Mouse (Mus musculus) MEL (cell line): ENCODE measurements around the gene 1700122O11Rik. TPM values are rescaled to one million over a fixed set of nuclear protein-coding genes. Genes with fewer than 3 reads are reported as not detected.

Source experiments
- DNase-seq: peaks from one replicate; pipeline ENCODE4 v3.0.0; 2011; ENCODE audit warnings: low read depth, low spot score
- H3K27ac ChIP-seq: 2 replicates; pipeline ENCODE4 v1.5.1; 2012; ENCODE audit warnings: low read depth, mild to moderate bottlenecking, control low read depth, low read length, moderate library complexity; ENCODE audit not compliant: control insufficient read depth
- H3K27me3 ChIP-seq, 2 experiments: fragments of 150-350 bp in 1 of 2; sonication (generic) in 1 of 2; 2 replicates each; pipeline ENCODE4 v1.6.1; 2012; ENCODE audit warnings: low read length in 2 of 2, mild to moderate bottlenecking in 2 of 2, improper control_type of control experiment in 1 of 2, moderate library complexity in 1 of 2; ENCODE audit not compliant: insufficient read depth in 2 of 2, control insufficient read depth in 1 of 2
- H3K36me3 ChIP-seq, 2 experiments: 2 replicates each; pipeline ENCODE4 v1.6.1; 2012 to 2014; ENCODE audit warnings: low read length in 2 of 2, improper control_type of control experiment in 1 of 2, inconsistent platforms in 1 of 2, mild to moderate bottlenecking in 1 of 2; ENCODE audit not compliant: insufficient read depth in 2 of 2, control insufficient read depth in 1 of 2
- H3K4me1 ChIP-seq, 2 experiments: fragments of 150-350 bp in 1 of 2; sonication (generic) in 1 of 2; 2 replicates each; pipeline ENCODE4 v1.6.1; 2012; ENCODE audit warnings: low read length in 2 of 2, improper control_type of control experiment in 1 of 2, mild to moderate bottlenecking in 1 of 2; ENCODE audit not compliant: insufficient read depth in 2 of 2, control insufficient read depth in 1 of 2
- H3K4me3 ChIP-seq, 2 experiments: fragments of 150-350 bp in 1 of 2; sonication (generic) in 1 of 2; 2 replicates each; pipeline ENCODE4 v1.5.1; 2012; ENCODE audit warnings: low read depth in 2 of 2, low read length in 2 of 2, mild to moderate bottlenecking in 2 of 2, moderate library complexity in 2 of 2, control low read depth in 1 of 2, improper control_type of control experiment in 1 of 2; ENCODE audit not compliant: control insufficient read depth in 1 of 2, insufficient read depth in 1 of 2
- H3K79me2 ChIP-seq: 2 replicates; pipeline ENCODE4 v1.6.1; 2012; ENCODE audit warnings: mild to moderate bottlenecking, low read length, moderate library complexity; ENCODE audit not compliant: control insufficient read depth, poor library complexity, insufficient read depth
- H3K9ac ChIP-seq: 2 replicates; pipeline ENCODE4 v1.6.1; 2012; ENCODE audit warnings: low read depth, mild to moderate bottlenecking, control low read depth, low read length, moderate library complexity; ENCODE audit not compliant: control insufficient read depth, poor library complexity, severe bottlenecking
- H3K9me3 ChIP-seq: fragments of 150-350 bp; sonication (generic); replicated peaks from 2 replicates; pipeline ENCODE4 v1.6.1; 2012; ENCODE audit warnings: mild to moderate bottlenecking, low read length, improper control_type of control experiment, moderate library complexity; ENCODE audit not compliant: insufficient read depth
- CHD1 ChIP-seq: IDR thresholded peaks from 2 replicates; pipeline ENCODE4 v1.6.1; 2012; ENCODE audit warnings: low read depth, mild to moderate bottlenecking, inconsistent platforms, low read length, improper control_type of control experiment
- CHD2 ChIP-seq: IDR thresholded peaks from 2 replicates; pipeline ENCODE4 v1.6.1; 2011; ENCODE audit warnings: low read length, improper control_type of control experiment
- ELF1 ChIP-seq: IDR thresholded peaks from 2 replicates; pipeline ENCODE4 v1.6.1; 2014; ENCODE audit warnings: low read depth, mild to moderate bottlenecking, inconsistent platforms, low read length, improper control_type of control experiment, moderate library complexity
- ETS1 ChIP-seq: IDR thresholded peaks from 2 replicates; pipeline ENCODE4 v1.6.1; 2012; ENCODE audit warnings: low read depth, mild to moderate bottlenecking, inconsistent platforms, low read length, improper control_type of control experiment, moderate library complexity
- GABPA ChIP-seq: IDR thresholded peaks from 2 replicates; pipeline ENCODE4 v1.6.1; 2012; ENCODE audit warnings: low read depth, mild to moderate bottlenecking, inconsistent platforms, low read length, improper control_type of control experiment, moderate library complexity
- JUND ChIP-seq: IDR thresholded peaks from 2 replicates; pipeline ENCODE4 v1.6.1; 2011; ENCODE audit warnings: low read depth, mild to moderate bottlenecking, improper control_type of control experiment, low read length
- KAT2A ChIP-seq: conservative IDR thresholded peaks from 2 replicates; pipeline ENCODE4 v1.6.1; 2012; ENCODE audit warnings: low read depth, low read length, improper control_type of control experiment, inconsistent platforms
- MAFK ChIP-seq: IDR thresholded peaks from 2 replicates; pipeline ENCODE4 v1.6.1; 2011; ENCODE audit warnings: low read depth, mild to moderate bottlenecking, low read length, improper control_type of control experiment, borderline replicate concordance
- MAX ChIP-seq: IDR thresholded peaks from 2 replicates; pipeline ENCODE4 v1.6.1; 2011; ENCODE audit warnings: low read length, improper control_type of control experiment
- MYC ChIP-seq: IDR thresholded peaks from 2 replicates; pipeline ENCODE4 v1.6.1; 2011; ENCODE audit warnings: low read depth, mild to moderate bottlenecking, low read length, improper control_type of control experiment, moderate library complexity
- NELFE ChIP-seq: IDR thresholded peaks from 2 replicates; pipeline ENCODE4 v1.6.1; 2011; ENCODE audit warnings: low read depth, low read length, improper control_type of control experiment
- NRF1 ChIP-seq: IDR thresholded peaks from 2 replicates; pipeline ENCODE4 v1.6.1; 2014; ENCODE audit warnings: low read depth, mild to moderate bottlenecking, inconsistent platforms, low read length, improper control_type of control experiment, moderate library complexity; ENCODE audit not compliant: poor library complexity, insufficient read depth, severe bottlenecking
- POLR2A ChIP-seq, 2 experiments: IDR thresholded peaks; 2 replicates each; pipeline ENCODE4 v1.6.1; 2011 to 2012; ENCODE audit warnings: low read length in 2 of 2, mild to moderate bottlenecking in 2 of 2, control low read depth in 1 of 2, improper control_type of control experiment in 1 of 2, low read depth in 1 of 2, moderate library complexity in 1 of 2; ENCODE audit not compliant: control insufficient read depth in 1 of 2, insufficient read depth in 1 of 2, poor library complexity in 1 of 2
- POLR2AphosphoS5 ChIP-seq: IDR thresholded peaks from 2 replicates; pipeline ENCODE4 v1.6.1; 2012; ENCODE audit warnings: low read depth, borderline replicate concordance, mild to moderate bottlenecking, inconsistent platforms, low read length, moderate library complexity, mixed read lengths
- TCF12 ChIP-seq: IDR thresholded peaks from 2 replicates; pipeline ENCODE4 v1.6.1; 2014; ENCODE audit warnings: low read depth, mild to moderate bottlenecking, inconsistent platforms, low read length, improper control_type of control experiment, moderate library complexity
- ZC3H11A ChIP-seq: IDR thresholded peaks from 2 replicates; pipeline ENCODE4 v1.6.1; 2012; ENCODE audit warnings: low read depth, mild to moderate bottlenecking, inconsistent platforms, low read length, improper control_type of control experiment
- ZKSCAN1 ChIP-seq: IDR thresholded peaks from 2 replicates; pipeline ENCODE4 v1.6.1; 2012; ENCODE audit warnings: low read depth, mild to moderate bottlenecking, inconsistent platforms, low read length, improper control_type of control experiment, moderate library complexity
- ZMIZ1 ChIP-seq: IDR thresholded peaks from 2 replicates; pipeline ENCODE4 v1.6.1; 2012; ENCODE audit warnings: low read depth, mild to moderate bottlenecking, inconsistent platforms, low read length, improper control_type of control experiment, moderate library complexity
- ZNF384 ChIP-seq: IDR thresholded peaks from 2 replicates; pipeline ENCODE4 v1.6.1; 2012; ENCODE audit warnings: low read depth, mild to moderate bottlenecking, inconsistent platforms, low read length, improper control_type of control experiment
- polyA plus RNA-seq, 2 experiments: library from polyadenylated mRNA; stranded (reverse) in 1 of 2; unstranded in 1 of 2; fragments of >175 nt in 1 of 2; fragments of >200 nt in 1 of 2; gene quantifications; 2 replicates each; pipeline versions ENCODE4 v1.2.1 to v1.2.4; 2012; ENCODE audit warnings: low replicate concordance in 2 of 2, low read depth in 1 of 2; ENCODE audit not compliant: insufficient read length in 2 of 2, insufficient read depth in 1 of 2, missing spikeins in 1 of 2
- total RNA-seq: library from RNA; depleted of rRNA; stranded (reverse); fragments of 300-350 nt; gene quantifications from 2 replicates; pipeline ENCODE4 v1.2.3, GENCODE M21; 2012

Gene 1700122O11Rik
- total and polyA plus RNA-seq, 3 experiments: not detected

DNA sequence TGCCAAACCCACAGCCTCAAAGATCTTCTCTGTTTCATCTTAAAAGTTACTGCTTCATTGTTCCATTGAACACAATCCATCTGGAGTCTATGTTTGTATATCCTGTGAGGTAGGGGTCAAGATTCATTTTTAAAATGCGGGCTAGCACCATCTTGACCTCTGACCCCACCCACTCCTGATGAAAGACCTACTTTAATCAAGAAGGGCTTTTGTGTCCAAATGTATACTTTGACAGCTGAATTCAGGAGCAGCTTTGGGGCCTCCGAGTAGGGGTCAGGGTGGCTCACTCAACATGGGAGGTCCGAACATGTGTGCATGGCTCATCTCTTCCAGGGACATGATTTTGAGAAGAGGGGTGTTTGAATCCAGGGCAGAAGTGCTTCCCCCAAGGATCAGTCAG is 40.3 kb downstream of the 1700122O11Rik start:
- H3K4me1 ChIP-seq: peaks cover 2 to 8% of the 10 kb centered on the region in 2 experiments; a peak in 2 of 4 replicates
- H3K36me3 ChIP-seq: peaks cover 0 to 6% of the 10 kb centered on the region in 2 experiments; a peak in 1 of 4 replicates
- H3K9me3 ChIP-seq: no peaks in the 10 kb centered on the region
- H3K27ac ChIP-seq: no peak overlapping the region
- H3K79me2 ChIP-seq: no peaks in the 10 kb centered on the region
- H3K27me3 ChIP-seq: no peaks in the 10 kb centered on the region
- DNase-seq: no peak
- H3K4me3 ChIP-seq: no peak overlapping the region
- H3K9ac ChIP-seq: no peak overlapping the region
- TF ChIP-seq ELF1: no peak
- no peak for TF ChIP-seq JUND
- TF ChIP-seq MAX: no peak
- TF ChIP-seq NRF1: no peak
- no peak for TF ChIP-seq POLR2A (IDR thresholded peaks at IDR 0.05; ENCODE audit: control insufficient read depth in 1 of 2, insufficient read depth in 1 of 2, low read depth in 1 of 2, low read length in 2 of 2, poor library complexity in 1 of 2)
- TF ChIP-seq MYC: no peak
- TF ChIP-seq TCF12: no peak
- no peak for TF ChIP-seq NELFE
- no peak for TF ChIP-seq ZNF384
- no peak for TF ChIP-seq KAT2A
- no peak for TF ChIP-seq ZMIZ1
- no peak for TF ChIP-seq ETS1

DNA sequence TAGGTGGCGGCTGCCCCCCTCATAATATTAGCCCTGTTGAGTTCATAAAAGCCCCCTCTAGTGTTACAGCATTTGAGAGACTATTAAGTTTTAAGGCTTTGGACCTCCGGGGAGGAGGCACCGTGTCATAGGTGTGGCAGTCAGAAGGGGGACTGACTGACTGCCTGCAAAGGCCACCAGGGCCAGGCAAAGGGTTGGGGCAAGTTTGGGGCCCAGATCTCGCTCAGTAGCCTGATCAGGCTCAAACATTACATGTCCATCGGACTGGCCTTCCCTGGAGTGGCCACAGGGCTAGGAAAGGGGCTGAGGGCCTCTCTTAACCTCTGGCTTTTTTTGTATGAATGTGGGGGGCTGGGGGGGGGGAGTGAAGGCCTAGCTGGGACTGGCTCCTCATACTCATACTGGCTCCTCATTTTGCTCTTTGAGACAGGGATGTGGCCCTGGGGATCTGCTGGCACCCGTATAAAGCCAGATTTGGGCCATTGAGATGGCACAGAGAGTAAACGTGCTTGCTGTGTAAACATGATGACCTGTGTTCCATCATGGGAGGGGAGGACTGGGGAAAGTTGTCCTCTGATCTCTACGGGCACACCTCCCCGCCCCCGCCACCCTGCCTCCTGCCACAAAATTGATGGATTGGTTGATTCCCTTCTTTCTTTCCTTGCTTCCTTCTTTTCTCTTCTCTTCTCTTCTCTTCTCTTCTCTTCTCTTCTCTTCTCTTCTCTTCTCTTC is 47.5 kb downstream of the 1700122O11Rik start:
- Histone ChIP-seq H3K4me3 (no peak overlapping the region), H3K4me1 (peaks cover 5 to 6% of the 10 kb centered on the region in 2 experiments), H3K9me3 (no peaks in the 10 kb centered on the region), H3K36me3 (peaks cover 0 to 2% of the 10 kb centered on the region in 2 experiments; a peak in 1 of 4 replicates), H3K27me3 (no peaks in the 10 kb centered on the region; a peak in 1 of 4 replicates)
- no peak for DNase-seq
- TF ChIP-seq CHD1 (no peak), MAFK (no peak), ZC3H11A (no peak), CHD2 (no peak), ZKSCAN1 (no peak), GABPA (no peak), NELFE (no peak), POLR2AphosphoS5 (no peak)
- TF ChIP-seq, all 39 proteins: peak for 0
- Histone ChIP-seq H3K27ac (no peak overlapping the region), H3K9ac (no peak overlapping the region), H3K79me2 (no peaks in the 10 kb centered on the region)
